Mouse (Mus musculus): ENCODE results near the gene Csf2.

Csf2 gene

GRCm38 (mm10) chr11:54247251-54247950 lies 2.1 kb downstream of the Csf2 start:
- in situ Hi-C loops (cut with MboI; ENCODE audit: low pct_unique_long_range_greater_than_20kb in 1 of 2, low sequenced_read_pairs in 2 of 2, unreplicated experiment in 1 of 2): no loop called here

- in situ Hi-C loops (cut with MboI; ENCODE audit: low pct_unique_long_range_greater_than_20kb in 1 of 2, low sequenced_read_pairs in 2 of 2, unreplicated experiment in 1 of 2): no loop called here
Measured at GRCm38 (mm10) chr11:54244465-54244864, 5.0 kb downstream of the Csf2 start.

DNA sequence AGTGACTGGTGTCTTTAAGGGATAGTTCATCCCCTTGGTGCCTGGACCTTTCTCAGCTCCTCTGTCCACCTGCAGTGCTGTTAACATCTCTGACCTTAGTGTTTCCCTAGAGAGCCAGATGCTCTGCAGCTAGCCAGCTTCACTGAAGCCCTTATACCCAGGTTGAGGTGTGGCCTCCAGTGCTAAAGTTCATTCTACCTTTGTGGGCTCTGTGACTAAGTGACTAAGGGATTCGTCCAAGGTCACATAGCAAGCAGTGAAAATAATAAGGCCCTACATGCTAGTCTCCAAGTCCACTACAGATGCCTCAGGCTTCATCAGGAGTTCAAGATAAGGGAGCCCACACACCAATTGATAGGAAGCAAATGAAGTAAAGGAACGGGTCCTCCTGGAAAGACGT lies 7.0 kb downstream of the Csf2 start:
- in situ Hi-C loops (cut with MboI; ENCODE audit: low pct_unique_long_range_greater_than_20kb in 1 of 2, low sequenced_read_pairs in 2 of 2, unreplicated experiment in 1 of 2): no loop called here

- in situ Hi-C loops (cut with MboI; ENCODE audit: low pct_unique_long_range_greater_than_20kb in 1 of 2, low sequenced_read_pairs in 2 of 2, unreplicated experiment in 1 of 2): no loop called here
Measured at GRCm38 (mm10) chr11:54236939-54237338, 12.5 kb downstream of the Csf2 start.

- in situ Hi-C loops (cut with MboI; ENCODE audit: low pct_unique_long_range_greater_than_20kb in 1 of 2, low sequenced_read_pairs in 2 of 2, unreplicated experiment in 1 of 2): no loop called here
Measured at GRCm38 (mm10) chr11:54227478-54227877, 22.0 kb downstream of the Csf2 start.

DNA sequence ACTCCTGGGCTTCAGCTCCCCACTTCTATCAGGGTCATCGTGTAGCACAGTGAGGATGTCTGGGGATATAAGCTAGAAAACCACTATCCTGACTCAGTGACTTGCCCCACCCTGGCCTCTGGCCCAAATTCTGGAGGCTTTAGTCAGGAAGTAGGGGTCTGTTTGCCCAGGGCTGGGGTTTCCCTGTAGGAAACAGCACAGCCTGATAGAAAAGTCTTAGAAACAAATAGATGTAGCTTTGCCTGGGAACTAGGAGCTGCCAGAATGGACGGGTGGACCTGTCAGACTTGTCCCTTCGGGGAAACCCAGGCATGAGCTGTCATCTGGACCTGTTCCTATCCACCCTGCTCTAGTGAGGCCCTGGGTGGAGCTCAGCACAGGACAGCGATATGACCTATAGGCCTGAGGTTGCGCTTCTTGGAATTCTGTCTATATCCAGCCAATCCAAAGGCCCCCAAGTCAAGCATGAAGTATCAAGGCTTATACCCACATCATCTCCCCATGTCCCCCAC lies 24.9 kb downstream of the Csf2 start:
- in situ Hi-C loops (cut with MboI; ENCODE audit: low pct_unique_long_range_greater_than_20kb in 1 of 2, low sequenced_read_pairs in 2 of 2, unreplicated experiment in 1 of 2): no loop called here

DNA sequence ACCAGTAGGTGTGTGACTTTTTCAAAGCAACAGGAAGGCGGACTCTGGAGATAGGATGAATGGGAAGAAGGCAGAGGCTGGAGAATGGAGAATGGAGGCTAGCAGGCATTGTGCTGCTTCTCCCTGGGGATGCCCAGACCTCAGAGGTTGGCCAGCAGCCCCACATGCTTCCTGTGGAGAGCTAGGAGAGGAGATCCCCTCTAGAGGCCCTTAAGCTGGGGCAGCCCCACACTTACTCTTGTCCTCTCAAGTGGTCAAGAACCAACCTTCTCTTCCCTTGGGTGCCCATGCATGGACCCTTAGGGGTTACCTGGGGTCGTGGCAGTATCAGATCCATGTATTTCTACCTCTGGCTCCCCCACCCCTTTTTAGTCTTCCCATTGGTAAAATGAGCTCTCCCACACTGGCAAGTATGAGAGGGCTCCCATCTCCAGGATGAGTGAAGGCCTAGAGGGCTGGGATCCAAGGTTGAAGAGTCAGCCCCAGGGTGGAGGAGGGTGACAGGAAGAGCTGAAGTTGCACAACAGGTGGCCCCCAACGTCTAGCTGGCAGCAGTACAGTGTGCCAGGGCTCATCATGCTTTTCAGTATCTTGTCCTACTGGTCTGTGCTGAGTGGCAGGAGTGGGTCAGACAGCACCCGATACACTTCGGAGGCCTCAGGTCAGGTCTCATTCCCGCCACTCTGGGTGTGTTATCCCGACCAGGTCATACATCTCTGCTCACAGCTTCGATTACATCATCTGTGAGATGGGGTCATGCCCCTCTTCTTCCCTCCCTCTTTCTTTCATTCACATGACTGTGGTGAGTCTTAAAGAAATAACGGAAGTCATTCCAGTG lies 25.6 kb downstream of the Csf2 start:
- in situ Hi-C loops (cut with MboI; ENCODE audit: low pct_unique_long_range_greater_than_20kb in 1 of 2, low sequenced_read_pairs in 2 of 2, unreplicated experiment in 1 of 2): no loop called here

DNA sequence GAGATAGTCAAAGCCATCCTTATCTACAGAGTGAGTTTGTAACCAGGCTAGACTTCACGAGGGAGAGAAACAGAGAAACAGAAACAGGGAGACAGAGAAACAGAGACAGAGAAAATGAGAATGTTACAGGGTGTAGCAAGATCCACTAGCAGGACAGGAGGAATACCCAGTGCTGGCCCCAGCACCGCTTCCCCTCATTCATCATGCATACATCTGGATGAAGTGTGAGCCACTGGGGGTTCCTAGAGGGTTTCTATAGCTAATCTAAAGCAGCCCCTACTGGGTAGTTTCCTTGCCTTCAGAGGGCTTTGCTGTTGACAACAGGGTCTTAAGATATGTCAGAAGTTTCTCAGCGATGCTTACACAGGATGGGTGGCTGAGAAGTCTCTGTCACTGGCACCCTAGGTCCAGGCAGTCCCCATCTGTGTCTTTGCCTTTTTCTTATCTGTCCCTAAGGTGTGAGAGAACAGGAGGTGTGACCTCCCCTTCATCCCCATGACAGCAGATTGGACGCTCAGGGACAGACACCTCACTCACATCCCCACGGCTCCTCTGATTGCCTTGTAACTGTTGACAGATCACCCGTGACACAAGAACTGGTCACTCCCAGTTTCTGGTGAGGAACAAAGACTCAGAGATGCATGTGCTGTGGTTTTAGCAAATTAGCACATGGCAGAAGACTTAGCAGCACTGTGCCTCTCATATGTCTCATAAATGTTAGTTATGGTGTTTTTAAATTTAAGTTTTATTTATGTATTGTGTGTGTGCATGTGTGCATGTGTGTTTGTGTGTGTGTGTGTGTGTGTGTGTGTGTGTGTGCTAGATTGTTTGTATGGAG lies 29.3 kb downstream of the Csf2 start:
- in situ Hi-C loops (cut with MboI; ENCODE audit: low pct_unique_long_range_greater_than_20kb in 1 of 2, low sequenced_read_pairs in 2 of 2, unreplicated experiment in 1 of 2): no loop called here

DNA sequence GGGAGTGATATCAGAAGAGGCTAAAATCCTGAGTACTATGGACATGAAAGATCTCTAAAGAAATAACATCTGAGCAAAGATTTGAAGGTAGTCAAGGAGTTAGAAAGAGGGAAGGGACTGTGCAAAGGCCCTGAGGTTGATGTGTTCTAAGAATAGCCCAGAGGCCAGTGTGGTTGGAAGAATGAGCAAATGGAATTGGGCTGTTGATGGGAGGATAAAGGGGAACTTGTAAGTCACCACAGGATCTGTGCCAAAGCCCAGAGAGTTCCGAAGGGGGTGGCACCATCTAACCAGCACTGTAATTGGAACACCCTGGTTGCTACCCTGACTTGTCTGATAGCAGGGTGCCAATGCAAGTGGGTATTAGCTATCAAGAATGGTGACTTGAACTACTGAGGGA lies 30.3 kb downstream of the Csf2 start:
- in situ Hi-C loops (cut with MboI; ENCODE audit: low pct_unique_long_range_greater_than_20kb in 1 of 2, low sequenced_read_pairs in 2 of 2, unreplicated experiment in 1 of 2): no loop called here

GRCm38 (mm10) chr11:54217384-54217783 lies 32.1 kb downstream of the Csf2 start:
- in situ Hi-C loops (cut with MboI; ENCODE audit: low pct_unique_long_range_greater_than_20kb in 1 of 2, low sequenced_read_pairs in 2 of 2, unreplicated experiment in 1 of 2): no loop called here

DNA sequence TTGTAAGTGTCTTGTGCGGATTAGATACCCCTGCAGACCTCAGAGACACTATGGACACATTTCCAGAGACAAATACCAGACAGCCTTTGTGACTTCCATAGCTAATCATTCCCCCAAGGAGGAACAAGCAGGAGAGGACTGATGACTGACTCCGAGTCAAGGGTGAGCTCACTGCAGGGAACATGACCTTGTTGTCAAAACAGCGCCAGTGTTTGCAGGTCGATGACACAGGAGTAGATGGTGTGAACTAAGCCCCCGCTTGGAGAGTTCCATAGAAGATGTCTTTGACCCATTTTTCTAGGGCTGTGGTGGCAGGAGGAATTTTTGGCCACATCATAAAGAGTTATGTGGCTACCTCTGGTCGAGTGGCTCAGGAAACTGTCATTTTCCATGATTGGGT lies 33.4 kb downstream of the Csf2 start:
- in situ Hi-C loops (cut with MboI; ENCODE audit: low pct_unique_long_range_greater_than_20kb in 1 of 2, low sequenced_read_pairs in 2 of 2, unreplicated experiment in 1 of 2): no loop called here

GRCm38 (mm10) chr11:54214499-54215443 lies 34.7 kb downstream of the Csf2 start:
- in situ Hi-C loops (cut with MboI; ENCODE audit: low pct_unique_long_range_greater_than_20kb in 1 of 2, low sequenced_read_pairs in 2 of 2, unreplicated experiment in 1 of 2): no loop called here

DNA sequence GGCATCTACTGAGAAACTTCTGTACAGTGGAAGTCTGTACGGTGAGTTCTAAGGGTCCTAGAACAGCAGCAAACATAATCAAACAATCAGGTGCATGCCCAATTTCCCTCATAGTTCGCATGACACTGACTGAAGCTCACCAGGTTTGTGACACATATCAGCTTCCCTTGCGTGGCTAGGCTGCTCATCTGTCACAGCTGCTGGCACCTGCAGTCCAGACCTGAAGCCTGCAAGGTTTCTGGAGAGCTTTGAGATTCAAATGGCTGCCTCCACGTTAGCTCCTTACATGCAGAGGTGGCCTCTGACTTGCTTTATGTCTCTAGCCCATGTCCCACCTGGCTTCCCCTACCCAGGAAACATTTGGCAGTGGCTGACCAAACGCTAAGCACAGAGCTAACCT lies 35.8 kb downstream of the Csf2 start:
- in situ Hi-C loops (cut with MboI; ENCODE audit: low pct_unique_long_range_greater_than_20kb in 1 of 2, low sequenced_read_pairs in 2 of 2, unreplicated experiment in 1 of 2): no loop called here

DNA sequence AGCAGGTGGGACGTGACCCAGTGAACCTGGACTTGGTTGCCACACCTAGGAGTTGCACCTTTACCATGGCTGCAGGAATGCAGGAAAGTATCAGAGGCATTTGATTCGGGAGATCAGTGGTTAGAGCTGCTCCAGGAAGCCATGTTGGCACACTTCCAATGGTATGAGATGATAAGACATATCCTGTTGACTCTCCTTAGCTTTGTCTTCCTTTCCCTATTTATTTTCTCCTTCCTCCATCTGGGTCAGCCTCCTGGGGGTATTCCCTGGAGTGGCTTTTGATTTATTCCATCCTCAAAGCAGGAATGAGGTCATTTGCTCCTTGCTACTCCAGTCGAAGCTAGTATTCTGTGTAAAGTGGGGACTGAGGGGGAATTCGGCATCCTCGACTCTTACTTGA lies 42.5 kb downstream of the Csf2 start:
- in situ Hi-C loops (cut with MboI; ENCODE audit: low pct_unique_long_range_greater_than_20kb in 1 of 2, low sequenced_read_pairs in 2 of 2, unreplicated experiment in 1 of 2): no loop called here

- in situ Hi-C loops (cut with MboI; ENCODE audit: low pct_unique_long_range_greater_than_20kb in 1 of 2, low sequenced_read_pairs in 2 of 2, unreplicated experiment in 1 of 2): no loop called here
Measured at GRCm38 (mm10) chr11:54205366-54205765, 44.1 kb downstream of the Csf2 start.

DNA sequence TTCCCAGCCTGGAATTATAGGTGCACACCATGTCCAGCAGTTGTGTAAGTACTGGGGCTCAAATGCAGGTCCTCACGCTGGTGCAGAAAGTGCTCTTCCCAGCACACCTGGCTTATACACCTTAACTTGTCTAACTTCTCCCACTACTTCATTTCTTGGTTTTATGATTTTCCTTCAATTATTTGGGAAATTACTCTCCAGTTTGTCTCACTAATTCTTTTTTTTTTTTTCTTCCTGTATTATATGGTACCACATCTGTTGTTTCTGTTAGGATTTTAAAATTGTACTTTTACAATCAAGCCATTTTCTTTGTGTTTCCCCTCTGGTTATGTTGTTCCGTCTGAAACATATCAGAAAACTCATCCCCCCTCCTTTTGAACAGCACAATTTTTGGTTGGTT lies 44.7 kb downstream of the Csf2 start:
- in situ Hi-C loops (cut with MboI; ENCODE audit: low pct_unique_long_range_greater_than_20kb in 1 of 2, low sequenced_read_pairs in 2 of 2, unreplicated experiment in 1 of 2): no loop called here

GRCm38 (mm10) chr11:54203162-54203561 lies 46.3 kb downstream of the Csf2 start:
- in situ Hi-C loops (cut with MboI; ENCODE audit: low pct_unique_long_range_greater_than_20kb in 1 of 2, low sequenced_read_pairs in 2 of 2, unreplicated experiment in 1 of 2): no loop called here

Measured in mouse embryonic stem cell (cell line).